ENCODE assay signal across 13 mouse cellular contexts in the genomic region with DNA sequence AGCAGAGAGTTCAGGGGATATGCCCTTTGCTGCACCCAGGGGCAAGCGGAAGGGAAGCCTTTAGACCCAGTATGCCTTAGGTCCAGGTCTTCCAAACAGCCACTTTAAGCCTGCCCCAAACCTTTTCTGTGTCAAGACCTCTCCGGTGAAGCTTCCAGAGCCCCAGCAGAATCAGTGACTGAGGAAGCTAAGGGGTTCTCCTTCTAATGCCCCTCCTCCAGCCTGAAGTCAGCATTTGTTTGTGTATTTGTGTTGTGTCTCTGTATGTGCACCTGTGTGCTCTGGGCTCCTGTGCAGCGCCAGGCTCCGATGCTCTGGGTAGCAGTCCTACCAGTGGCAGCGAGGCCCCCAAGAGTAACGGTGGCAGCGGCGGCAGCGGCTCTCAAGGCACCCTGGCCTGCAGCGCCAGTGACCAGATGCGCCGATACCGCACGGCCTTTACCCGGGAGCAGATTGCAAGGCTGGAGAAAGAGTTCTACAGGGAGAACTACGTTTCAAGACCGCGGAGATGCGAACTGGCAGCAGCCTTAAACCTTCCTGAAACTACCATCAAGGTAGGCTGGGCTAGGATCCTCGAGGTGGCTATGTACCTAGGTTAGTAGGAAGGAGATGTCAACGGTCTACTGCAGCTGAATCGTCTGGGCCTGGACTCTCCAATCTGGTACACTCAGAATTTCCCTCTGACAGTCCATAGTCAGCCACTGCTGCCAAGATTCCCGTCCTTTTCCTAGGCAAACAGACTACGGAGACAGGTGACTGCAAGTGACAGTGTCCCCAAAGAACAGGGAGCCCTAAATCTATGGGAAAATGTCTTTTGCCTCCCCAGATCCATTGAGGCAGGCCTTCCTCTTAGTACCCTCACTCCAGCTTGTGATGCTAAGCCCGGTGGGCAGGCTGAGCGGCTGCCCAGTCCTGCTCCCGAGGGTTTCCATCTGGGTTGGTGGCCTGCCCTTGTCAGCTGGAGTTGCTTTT. TPM values are rescaled to one million over a fixed set of nuclear protein-coding genes. Genes with fewer than 3 reads are reported as not detected.
DNase-seq lines count a peak whose midpoint lies in the region; ATAC-seq and TF ChIP-seq lines count a peak whose summit lies in the region.
"Had no signal": no experiment of that assay in that cellular context is flagged by ENCODE, and none has a peak within 500 bp of the region (broad histone marks: within the 10 kb centered on the region; RNA-seq: fewer than 3 reads in every experiment).

No protein-coding gene starts in this region.

- peaks cover 98% of the 10 kb centered on the region for H3K27me3 ChIP-seq in forebrain, embryonic 11.5 days (ENCODE audit: control insufficient read depth, insufficient read depth, low read length)
- peaks cover 90% of the 10 kb centered on the region for H3K27me3 ChIP-seq in forebrain, embryonic 14.5 days (replicated peaks; ENCODE audit: control insufficient read depth, insufficient read depth, low read length)
- peaks cover 98% of the 10 kb centered on the region for H3K27me3 ChIP-seq in lung, embryonic 14.5 days (ENCODE audit: insufficient read depth, low read length)
- H3K27me3 ChIP-seq in intestine, embryonic 14.5 days (replicated peaks; ENCODE audit: control insufficient read depth, insufficient read depth, low read length): peaks cover 100% of the 10 kb centered on the region
- peaks cover 96% of the 10 kb centered on the region for H3K27me3 ChIP-seq in neural tube, embryonic 12.5 days (replicated peaks)

- 1% methylated on average over 27 of the region's 27 CpGs for WGBS in forebrain, embryonic 11.5 days
- 1% methylated on average over 27 of the region's 27 CpGs for WGBS in forebrain, embryonic 14.5 days
- WGBS in lung, embryonic 14.5 days: 10% methylated on average over 27 of the region's 27 CpGs
- WGBS in intestine, embryonic 14.5 days: 24% methylated on average over 27 of the region's 27 CpGs
- WGBS in neural tube, embryonic 12.5 days: 3% methylated on average over 27 of the region's 27 CpGs

- no peak overlapping the region for H3K4me3 ChIP-seq in forebrain, embryonic 11.5 days (ENCODE audit: low read depth, low read length)
- H3K4me3 ChIP-seq in forebrain, embryonic 14.5 days (ENCODE audit: low read depth, low read length): no peak overlapping the region
- H3K4me3 ChIP-seq in lung, embryonic 14.5 days (ENCODE audit: low read depth, low read length): peak overlapping the region; percentile 35; the same call in 1 of the 2 replicates
- peak overlapping the region; percentile 21; the same call in 1 of the 2 replicates for H3K4me3 ChIP-seq in intestine, embryonic 14.5 days (ENCODE audit: low read depth, low read length)
- peak overlapping the region; percentile 7; the same call in 1 of the 2 replicates for H3K4me3 ChIP-seq in neural tube, embryonic 12.5 days

- no peak overlapping the region for H3K27ac ChIP-seq in forebrain, embryonic 11.5 days (ENCODE audit: low read depth, low read length)
- no peak overlapping the region for H3K27ac ChIP-seq in forebrain, embryonic 14.5 days (ENCODE audit: low read depth, low read length)
- no peak overlapping the region for H3K27ac ChIP-seq in lung, embryonic 14.5 days (ENCODE audit: low read depth)
- H3K27ac ChIP-seq in intestine, embryonic 14.5 days (ENCODE audit: low read depth): no peak overlapping the region
- no peak overlapping the region for H3K27ac ChIP-seq in neural tube, embryonic 12.5 days
- H3K27ac ChIP-seq: liver, embryonic 13.5 days had no signal

- no peaks in the 10 kb centered on the region for H3K36me3 ChIP-seq in forebrain, embryonic 11.5 days (ENCODE audit: control insufficient read depth, insufficient read depth, low read length)
- no peaks in the 10 kb centered on the region for H3K36me3 ChIP-seq in forebrain, embryonic 14.5 days (ENCODE audit: control insufficient read depth, insufficient read depth, low read length)
- no peaks in the 10 kb centered on the region for H3K36me3 ChIP-seq in lung, embryonic 14.5 days (ENCODE audit: insufficient read depth)
- no peaks in the 10 kb centered on the region for H3K36me3 ChIP-seq in intestine, embryonic 14.5 days (ENCODE audit: control insufficient read depth, insufficient read depth, low read length)
- H3K36me3 ChIP-seq in neural tube, embryonic 12.5 days: no peaks in the 10 kb centered on the region
- H3K36me3 ChIP-seq: liver, embryonic 13.5 days had no signal

- H3K9ac ChIP-seq in forebrain, embryonic 11.5 days (ENCODE audit: low read length): no peak overlapping the region
- no peak overlapping the region for H3K9ac ChIP-seq in forebrain, embryonic 14.5 days (ENCODE audit: low read length)
- H3K9ac ChIP-seq in lung, embryonic 14.5 days: no peak overlapping the region
- H3K9ac ChIP-seq in intestine, embryonic 14.5 days (ENCODE audit: low read length): no peak overlapping the region
- H3K9ac ChIP-seq in neural tube, embryonic 12.5 days: peak overlapping the region; percentile 14; the same call in 1 of the 2 replicates
- H3K9ac ChIP-seq: liver, embryonic 13.5 days had no signal

- TF ChIP-seq CTCF in lung, embryonic 14.5 days (IDR thresholded peaks at IDR 0.05; ENCODE audit: low read depth): no peak

- H3K4me1 ChIP-seq in forebrain, embryonic 11.5 days (replicated peaks; ENCODE audit: control insufficient read depth, insufficient read depth, low read length): peaks cover 4% of the 10 kb centered on the region; the same call in 1 of the 2 replicates
- no peaks in the 10 kb centered on the region for H3K4me1 ChIP-seq in forebrain, embryonic 14.5 days (ENCODE audit: control insufficient read depth, insufficient read depth, low read length)
- 0 out of 2 replicates have a peak, but pooled peaks cover 8% of the 10 kb centered on the region for H3K4me1 ChIP-seq in lung, embryonic 14.5 days (ENCODE audit: insufficient read depth)
- peaks cover 4% of the 10 kb centered on the region; the same call in 1 of the 2 replicates for H3K4me1 ChIP-seq in intestine, embryonic 14.5 days (replicated peaks; ENCODE audit: control insufficient read depth, insufficient read depth, low read length)
- peaks cover 21% of the 10 kb centered on the region for H3K4me1 ChIP-seq in neural tube, embryonic 12.5 days

- peak; percentile 64 for DNase-seq in forebrain, embryonic 11.5 days (ENCODE audit: low spot score)
- no peak for DNase-seq in forebrain, embryonic 14.5 days (ENCODE audit: low spot score)
- no peak for DNase-seq in lung, embryonic 14.5 days
- DNase-seq in lung, postnatal 36 days: no peak
- peak; percentile 65 for DNase-seq in intestine, embryonic 14.5 days (ENCODE audit: low spot score)
- no peak for DNase-seq in left cerebral cortex, adult 8-10 months (ENCODE audit: low spot score in 2 of 2)
- DNase-seq in thymus, postnatal 25 days: no peak
- DNase-seq: B cell, adult 2 months; kidney, adult 9 months; liver, embryonic 13.5 days had no signal

- H3K4me2 ChIP-seq in forebrain, embryonic 11.5 days (ENCODE audit: low read depth, low read length, severe bottlenecking): no peak overlapping the region
- H3K4me2 ChIP-seq in forebrain, embryonic 14.5 days (ENCODE audit: low read length): no peak overlapping the region
- H3K4me2 ChIP-seq in lung, embryonic 14.5 days: peak overlapping the region; percentile 60; the same call in 1 of the 2 replicates
- H3K4me2 ChIP-seq in intestine, embryonic 14.5 days (ENCODE audit: low read length): peak overlapping the region; percentile 51; the same call in 1 of the 2 replicates
- peak overlapping the region; percentile 55 for H3K4me2 ChIP-seq in neural tube, embryonic 12.5 days (replicated peaks)

- ATAC-seq in forebrain, embryonic 11.5 days (replicated peaks; ENCODE audit: low FRiP score): no peak
- ATAC-seq in forebrain, embryonic 14.5 days: no peak
- ATAC-seq in lung, embryonic 14.5 days (ENCODE audit: insufficient read depth): no peak
- no peak for ATAC-seq in intestine, embryonic 14.5 days (replicated peaks; ENCODE audit: low FRiP score, low TSS enrichment, low read depth)
- no peak for ATAC-seq in neural tube, embryonic 12.5 days (ENCODE audit: low FRiP score, low read depth)

- no peaks in the 10 kb centered on the region for H3K9me3 ChIP-seq in forebrain, embryonic 11.5 days (ENCODE audit: control insufficient read depth, low read length)
- no peaks in the 10 kb centered on the region for H3K9me3 ChIP-seq in forebrain, embryonic 14.5 days (replicated peaks; ENCODE audit: control insufficient read depth, low read length)
- H3K9me3 ChIP-seq in lung, embryonic 14.5 days (ENCODE audit: low read depth, low read length): no peaks in the 10 kb centered on the region
- no peaks in the 10 kb centered on the region for H3K9me3 ChIP-seq in intestine, embryonic 14.5 days (ENCODE audit: control insufficient read depth, low read length)
- no peaks in the 10 kb centered on the region for H3K9me3 ChIP-seq in neural tube, embryonic 12.5 days
- H3K9me3 ChIP-seq: liver, embryonic 13.5 days had no signal

RNA-seq across cellular contexts. Expression of gene Evx1, which starts 2.4 kb away (rescaled TPM):
- not detected in 2 replicates for polyA plus RNA-seq in forebrain, embryonic 11.5 days (2014; fragmentation: Nextera tagmentation; extraction: Ambion mirVana)
- not detected in 2 replicates for polyA plus RNA-seq in forebrain, embryonic 14.5 days (2014; fragmentation: Nextera tagmentation; extraction: Ambion mirVana)
- polyA plus RNA-seq in lung, embryonic 14.5 days (2014; fragmentation: Nextera tagmentation; extraction: Ambion mirVana): not detected in 2 replicates
- polyA plus RNA-seq in intestine, embryonic 14.5 days (2014; fragmentation: Nextera tagmentation; extraction: Ambion mirVana): not detected in 2 replicates
- polyA plus RNA-seq in neural tube, embryonic 12.5 days (2016; fragmentation: Nextera tagmentation; extraction: Ambion mirVana): 4.1 and 4.5 TPM in 2 replicates
- not detected for total RNA-seq in left cerebral cortex, adult 8-10 months (2022)
- total RNA-seq: neutrophil, adult 5-6 weeks had no signal
- polyA plus RNA-seq: liver, embryonic 13.5 days had no signal

RNA-seq across cellular contexts. Expression of gene Hoxa13, which starts 55.0 kb away (rescaled TPM):
- not detected in 2 replicates for polyA plus RNA-seq in forebrain, embryonic 11.5 days (2014; fragmentation: Nextera tagmentation; extraction: Ambion mirVana)
- polyA plus RNA-seq in forebrain, embryonic 14.5 days (2014; fragmentation: Nextera tagmentation; extraction: Ambion mirVana): not detected in 2 replicates
- polyA plus RNA-seq in lung, embryonic 14.5 days (2014; fragmentation: Nextera tagmentation; extraction: Ambion mirVana): not detected in 2 replicates
- 0.35 and 0.39 TPM in 2 replicates for polyA plus RNA-seq in intestine, embryonic 14.5 days (2014; fragmentation: Nextera tagmentation; extraction: Ambion mirVana)
- 0.10 and 1.3 TPM in 2 replicates for polyA plus RNA-seq in neural tube, embryonic 12.5 days (2016; fragmentation: Nextera tagmentation; extraction: Ambion mirVana)
- total RNA-seq in left cerebral cortex, adult 8-10 months (2022): not detected
- total RNA-seq: neutrophil, adult 5-6 weeks had no signal
- polyA plus RNA-seq: liver, embryonic 13.5 days; testis, adult 2 months had no signal

Comparison
In these comparisons a context has a peak if more than half of its experiments do, and no peak if none do; other contexts are left out.
1. DNase-seq: peak in forebrain, embryonic 11.5 days (single experiment) and intestine, embryonic 14.5 days (single experiment); none in forebrain, embryonic 14.5 days (single experiment), lung, embryonic 14.5 days (single experiment), lung, postnatal 36 days (single experiment), left cerebral cortex, adult 8-10 months (0 of 2) and thymus, postnatal 25 days (single experiment).
2. H3K4me2 ChIP-seq: peak in lung, embryonic 14.5 days (single experiment), intestine, embryonic 14.5 days (single experiment) and neural tube, embryonic 12.5 days (single experiment); none in forebrain, embryonic 11.5 days (single experiment) and forebrain, embryonic 14.5 days (single experiment).
3. H3K4me3 ChIP-seq: peak in lung, embryonic 14.5 days (single experiment), intestine, embryonic 14.5 days (single experiment) and neural tube, embryonic 12.5 days (single experiment); none in forebrain, embryonic 11.5 days (single experiment) and forebrain, embryonic 14.5 days (single experiment).